Mouse (Mus musculus): ENCODE results near the gene Card9.

DNA sequence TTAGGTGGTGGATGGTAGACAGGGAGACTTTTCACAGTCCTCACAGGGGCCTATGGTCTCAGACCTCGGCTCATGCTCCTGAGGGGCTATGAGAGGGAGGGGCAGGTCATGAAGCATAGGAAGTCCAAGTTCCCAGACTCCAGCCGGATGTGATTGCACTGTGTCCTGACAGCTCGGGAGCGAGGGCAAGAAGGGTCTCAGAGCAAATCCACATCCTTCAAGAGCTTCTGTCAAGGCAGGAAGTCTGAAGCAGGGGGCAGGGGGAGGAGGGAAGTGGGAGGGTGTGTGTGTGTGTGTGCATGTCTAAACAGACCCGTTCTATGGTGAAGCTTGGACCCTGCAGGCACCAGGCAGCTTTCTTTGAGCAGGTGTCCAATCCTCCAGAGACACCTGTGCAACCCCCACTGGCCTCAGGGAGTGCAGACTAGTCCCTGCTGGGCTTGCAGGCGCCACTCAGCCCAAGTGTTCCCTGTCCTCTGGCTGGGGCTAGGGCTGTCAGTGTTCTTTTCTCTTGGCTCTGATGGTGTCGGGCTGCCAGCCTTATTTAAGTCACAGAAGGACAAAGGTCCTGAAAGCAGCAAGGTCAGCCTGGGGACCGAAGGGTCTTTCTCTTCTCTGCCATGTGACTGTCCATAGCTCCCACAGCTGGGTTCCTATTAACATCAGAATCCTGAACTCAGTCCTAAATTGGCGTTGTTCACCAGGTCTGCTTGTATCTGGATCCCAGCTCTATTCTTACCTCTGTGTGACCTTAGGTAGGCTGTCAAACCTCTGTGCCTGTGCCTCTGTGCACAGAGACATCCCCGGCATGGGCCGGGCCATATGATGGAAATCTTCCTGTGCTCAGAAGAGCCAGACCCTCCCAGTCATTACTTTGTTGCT lies 17.9 kb downstream of the Card9 start:
- TF ChIP-seq GATA1 (IDR thresholded peaks at IDR 0.05; ENCODE audit: low read length) = no peak
- TF ChIP-seq TAL1 (IDR thresholded peaks at IDR 0.05; ENCODE audit: low read length) = no peak
